Mouse (Mus musculus) brain, embryonic 14.5 days (tissue): ENCODE measurements around the gene Opcml.

Source experiments
- CTCF ChIP-seq: fragments of 200-500 bp; IDR thresholded peaks from 2 replicates; pipeline ENCODE4 v1.5.1; 2012; ENCODE audit warnings: inconsistent platforms, mild to moderate bottlenecking, moderate library complexity, borderline replicate concordance; ENCODE audit not compliant: insufficient read depth, insufficient read length; ENCODE audit errors: extremely low read depth
- POLR2A ChIP-seq: fragments of 200-500 bp; IDR thresholded peaks from 2 replicates; pipeline ENCODE4 v1.6.1; 2012; ENCODE audit warnings: mild to moderate bottlenecking, inconsistent platforms, borderline replicate concordance; ENCODE audit not compliant: poor library complexity, insufficient read depth, insufficient read length, severe bottlenecking; ENCODE audit errors: extremely low read depth

DNA sequence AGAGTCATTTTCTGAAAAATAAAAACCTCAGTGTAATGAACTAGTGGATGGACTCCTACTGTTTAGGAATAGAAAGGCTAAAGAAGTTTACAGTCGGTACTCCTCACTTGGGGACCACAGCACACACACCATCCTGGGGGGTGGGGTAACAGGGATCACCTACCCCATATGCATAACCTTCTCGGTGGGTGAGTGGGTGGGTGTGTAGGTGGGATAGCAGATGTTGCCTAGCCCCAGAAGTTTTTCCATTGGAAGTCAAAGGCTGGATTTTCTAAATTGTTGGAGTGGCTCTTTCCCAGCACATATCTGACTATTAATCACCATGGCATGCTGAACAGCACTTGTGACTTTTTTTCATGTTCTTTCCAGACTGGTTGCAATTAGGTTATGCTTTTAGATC is 779.2 kb downstream of the Opcml start:
- no peak for TF ChIP-seq POLR2A
- TF ChIP-seq CTCF = no peak
